In the genomic region with DNA sequence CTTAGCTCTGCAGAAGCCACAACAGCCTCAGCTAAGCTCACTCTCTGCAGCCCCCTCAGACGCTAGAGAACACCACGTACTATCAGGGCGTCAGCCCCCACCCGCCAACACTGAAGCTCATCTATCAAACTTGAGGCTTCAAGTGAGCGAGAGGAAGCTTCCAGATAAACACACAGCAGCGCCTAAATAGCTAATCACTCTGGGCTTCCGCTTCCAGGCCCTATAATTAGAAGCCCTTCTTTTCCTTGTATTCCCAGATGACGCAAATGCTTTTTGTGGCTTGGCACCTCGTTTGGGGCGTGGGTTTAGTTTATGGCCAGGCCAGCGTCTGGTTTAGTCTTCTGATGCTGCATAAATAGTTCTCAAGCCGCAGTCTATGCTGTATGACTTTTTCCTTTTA, we compare ENCODE assay signal across 8 mouse cellular contexts.
DNase-seq lines count a peak whose midpoint lies in the region; ATAC-seq lines count a peak whose summit lies in the region.

No protein-coding gene starts in this region.

- 24% methylated on average over 12 of the region's 12 CpGs for WGBS in lung, embryonic 16.5 days

- no peak overlapping the region for H3K4me3 ChIP-seq in lung, embryonic 16.5 days (ENCODE audit: low read length)

- H3K36me3 ChIP-seq in lung, embryonic 16.5 days (ENCODE audit: control insufficient read depth, insufficient read depth, low read length), result no peaks in the 10 kb centered on the region

- ATAC-seq in cerebellum, adult (ENCODE audit: insufficient number of reproducible peaks, low FRiP score, low TSS enrichment), result no peak
- peak; percentile 96 for ATAC-seq in lung, embryonic 16.5 days (ENCODE audit: low read depth)

- 0 out of 2 replicates have a peak overlapping the region, but pooled peaks have one; percentile 4 for H3K9ac ChIP-seq in lung, embryonic 16.5 days (ENCODE audit: low read length)

- no peaks in the 10 kb centered on the region for H3K27me3 ChIP-seq in lung, embryonic 16.5 days (ENCODE audit: control insufficient read depth, insufficient read depth, low read depth, low read length)

- H3K4me1 ChIP-seq in lung, embryonic 16.5 days (replicated peaks; ENCODE audit: control insufficient read depth, insufficient read depth, low read length), result peaks cover 8% of the 10 kb centered on the region

- H3K9me3 ChIP-seq in lung, embryonic 16.5 days (ENCODE audit: control insufficient read depth, low read length), result no peaks in the 10 kb centered on the region

- peak; percentile 8 to 13 for DNase-seq in cerebellum, postnatal 25 days
- DNase-seq in fibroblast of lung, adult 2 months (ENCODE audit: low read depth), result peak; percentile 69
- DNase-seq in heart, postnatal 14 days, result peak; percentile 73 to 74
- DNase-seq in layer of hippocampus, postnatal 10 days (ENCODE audit: low spot score in 2 of 2), result peak; percentile 15 to 31
- DNase-seq in T-cell, adult 2 months (ENCODE audit: low spot score), result no peak
- DNase-seq in spleen, postnatal 4 days (ENCODE audit: low spot score in 2 of 2), result no peak

- peak overlapping the region; percentile 40; the same call in 1 of the 2 replicates for H3K4me2 ChIP-seq in lung, embryonic 16.5 days (ENCODE audit: low read depth, low read length)

- H3K27ac ChIP-seq in lung, embryonic 16.5 days (ENCODE audit: low read length), result peak overlapping the region; percentile 96

- intact Hi-C loops in heart, postnatal 14 days (cut with DNase I), result no loop called here

Comparison
In these comparisons a context has a peak if more than half of its experiments do, and no peak if none do; other contexts are left out.
1. DNase-seq: peak in cerebellum, postnatal 25 days (2 of 2), fibroblast of lung, adult 2 months (single experiment), heart, postnatal 14 days (2 of 2) and layer of hippocampus, postnatal 10 days (2 of 2); none in T-cell, adult 2 months (single experiment) and spleen, postnatal 4 days (0 of 2).